Mouse (Mus musculus) liver, embryonic 15.5 days (tissue): ENCODE measurements around the gene Nbea. TPM values are rescaled to one million over a fixed set of nuclear protein-coding genes. Genes with fewer than 3 reads are reported as not detected.
A peak's percentile ranks its signal among the peaks of the same experiment; 100 is the strongest.

Experiments
- ATAC-seq: fragments of 200-750 bp; cut with Nextera tagmentation; 2 replicates; pipeline ENCODE4 v1.8.0; 2017; ENCODE audit warnings: moderate number of reproducible peaks, mild to moderate bottlenecking, moderate library complexity; ENCODE audit not compliant: insufficient read depth
- H3K27ac ChIP-seq: fragments of 300-500 bp; sonication (generic); replicated peaks from 2 replicates; pipeline ENCODE4 v1.5.1; 2015; ENCODE audit warnings: mild to moderate bottlenecking, inconsistent platforms
- H3K27me3 ChIP-seq: fragments of 300-500 bp; sonication (generic); 2 replicates; pipeline ENCODE4 v1.6.1; 2015; ENCODE audit warnings: mild to moderate bottlenecking, inconsistent platforms
- H3K36me3 ChIP-seq: fragments of 300-500 bp; sonication (generic); replicated peaks from 2 replicates; pipeline ENCODE4 v1.6.1; 2015; ENCODE audit warnings: moderate library complexity, mild to moderate bottlenecking, inconsistent platforms
- H3K4me1 ChIP-seq: fragments of 300-500 bp; sonication (generic); replicated peaks from 2 replicates; pipeline ENCODE4 v1.6.1; 2015; ENCODE audit warnings: inconsistent platforms
- H3K4me2 ChIP-seq: fragments of 300-500 bp; sonication (generic); 2 replicates; pipeline ENCODE4 v1.6.1; 2015; ENCODE audit warnings: moderate library complexity, mild to moderate bottlenecking, inconsistent platforms
- H3K4me3 ChIP-seq: fragments of 300-500 bp; sonication (generic); replicated peaks from 2 replicates; pipeline ENCODE4 v1.5.1; 2015; ENCODE audit warnings: mild to moderate bottlenecking, inconsistent platforms
- H3K9ac ChIP-seq: fragments of 300-500 bp; sonication (generic); 2 replicates; pipeline ENCODE4 v1.6.1; 2015; ENCODE audit warnings: moderate library complexity, mild to moderate bottlenecking, inconsistent platforms
- H3K9me3 ChIP-seq: fragments of 300-500 bp; sonication (generic); replicated peaks from 2 replicates; pipeline ENCODE4 v1.6.1; 2016; ENCODE audit warnings: inconsistent platforms
- WGBS: fragments of 180-500 bp; shearing (Covaris S2); methylation state at CpG from one replicate; pipeline ENCODE4 v1.1.7; 2015; ENCODE audit warnings: mixed read lengths; ENCODE audit not compliant: insufficient replicate concordance; 5-methylcytosine and 5-hydroxymethylcytosine counted together
- polyA plus RNA-seq: library from polyadenylated mRNA; unstranded; fragments of >200 nt; fragmentation: Nextera tagmentation; extraction: Ambion mirVana; gene quantifications from 2 replicates; pipeline ENCODE4 v1.2.1, GENCODE M21; 2015

Gene Nbea
- polyA plus RNA-seq, 1 experiment from 2014 or later, result 0.67 TPM

GRCm38 (mm10) chr3:55782056-55782687, 401.3 kb downstream of the Nbea start, which contains the start of gene Mab21l1:
TSS of gene Mab21l1 (plus strand) at chr3:55782510.
- 3% methylated on average over 16 of the region's 16 CpGs for WGBS
- ATAC-seq, result no peak
- H3K27me3 ChIP-seq, result peaks cover 80% of the 10 kb centered on the region
- H3K9ac ChIP-seq, result no peak within 1 kb of the TSS
- H3K36me3 ChIP-seq, result no peaks in the 10 kb centered on the region
- peak within 1 kb of the TSS; percentile 29 for H3K4me3 ChIP-seq
- H3K9me3 ChIP-seq, result no peaks in the 10 kb centered on the region
- H3K27ac ChIP-seq, result no peak within 1 kb of the TSS
- H3K4me2 ChIP-seq, result peak within 1 kb of the TSS; percentile 49
- H3K4me1 ChIP-seq, result 0 out of 2 replicates have a peak, but pooled peaks cover 9% of the 10 kb centered on the region

- no peak overlapping the region for H3K4me2 ChIP-seq
- H3K4me3 ChIP-seq, result no peak overlapping the region
- 15% methylated on average over 5 of the region's 5 CpGs for WGBS
- H3K27me3 ChIP-seq, result peaks cover 74% of the 10 kb centered on the region
- 0 out of 2 replicates have a peak, but pooled peaks cover 9% of the 10 kb centered on the region for H3K4me1 ChIP-seq
- H3K27ac ChIP-seq, result no peak overlapping the region
- no peaks in the 10 kb centered on the region for H3K36me3 ChIP-seq
- H3K9ac ChIP-seq, result no peak overlapping the region
- ATAC-seq, result no peak
- H3K9me3 ChIP-seq, result no peaks in the 10 kb centered on the region
Observed at GRCm38 (mm10) chr3:55781429-55782055, 402.0 kb downstream of the Nbea start.

- ATAC-seq, result no peak
Observed at GRCm38 (mm10) chr3:55780120-55781070, 403.1 kb downstream of the Nbea start.

GRCm38 (mm10) chr3:55778764-55779730, 404.5 kb downstream of the Nbea start:
- H3K36me3 ChIP-seq, result no peaks in the 10 kb centered on the region
- H3K9ac ChIP-seq, result no peak overlapping the region
- peaks cover 55% of the 10 kb centered on the region for H3K27me3 ChIP-seq
- ATAC-seq, result no peak
- 54% methylated on average over 8 of the region's 8 CpGs for WGBS
- H3K9me3 ChIP-seq, result no peaks in the 10 kb centered on the region
- H3K4me1 ChIP-seq, result 0 out of 2 replicates have a peak, but pooled peaks cover 9% of the 10 kb centered on the region
- H3K27ac ChIP-seq, result no peak overlapping the region
- no peak overlapping the region for H3K4me3 ChIP-seq
- no peak overlapping the region for H3K4me2 ChIP-seq

More at GRCm38 (mm10) chr3:55780120-55781070, 403.1 kb downstream of the Nbea start:
- WGBS, result 4% methylated on average over 53 of the region's 53 CpGs
- no peak overlapping the region for H3K4me2 ChIP-seq
- peaks cover 62% of the 10 kb centered on the region for H3K27me3 ChIP-seq
- H3K4me3 ChIP-seq, result 0 out of 2 replicates have a peak overlapping the region, but pooled peaks have one; percentile 4
- no peak overlapping the region for H3K9ac ChIP-seq
- 0 out of 2 replicates have a peak, but pooled peaks cover 9% of the 10 kb centered on the region for H3K4me1 ChIP-seq
- H3K27ac ChIP-seq, result no peak overlapping the region
- H3K36me3 ChIP-seq, result no peaks in the 10 kb centered on the region
- no peaks in the 10 kb centered on the region for H3K9me3 ChIP-seq

GRCm38 (mm10) chr3:55777501-55777900, 406.0 kb downstream of the Nbea start:
- no peak for ATAC-seq
- 49% methylated on average over 4 of the region's 4 CpGs for WGBS
- no peaks in the 10 kb centered on the region for H3K9me3 ChIP-seq

GRCm38 (mm10) chr3:55775753-55776152, 407.7 kb downstream of the Nbea start:
- Histone ChIP-seq H3K4me2 (no peak overlapping the region), H3K36me3 (no peaks in the 10 kb centered on the region), H3K4me1 (no peaks in the 10 kb centered on the region), H3K27ac (no peak overlapping the region), H3K27me3 (peaks cover 23% of the 10 kb centered on the region), H3K9me3 (no peaks in the 10 kb centered on the region), H3K4me3 (no peak overlapping the region), H3K9ac (no peak overlapping the region)
- 54% methylated on average over 6 of the region's 6 CpGs for WGBS
- no peak for ATAC-seq

More at GRCm38 (mm10) chr3:55777501-55777900, 406.0 kb downstream of the Nbea start:
- no peak overlapping the region for H3K4me2 ChIP-seq
- H3K9ac ChIP-seq, result no peak overlapping the region
- no peak overlapping the region for H3K4me3 ChIP-seq
- H3K27ac ChIP-seq, result no peak overlapping the region
- peaks cover 40% of the 10 kb centered on the region for H3K27me3 ChIP-seq
- H3K36me3 ChIP-seq, result no peaks in the 10 kb centered on the region
- no peaks in the 10 kb centered on the region for H3K4me1 ChIP-seq

GRCm38 (mm10) chr3:55775245-55775644, 408.3 kb downstream of the Nbea start:
- Histone ChIP-seq H3K4me3 (no peak overlapping the region), H3K9me3 (no peaks in the 10 kb centered on the region), H3K27me3 (peaks cover 17% of the 10 kb centered on the region), H3K9ac (no peak overlapping the region), H3K4me1 (no peaks in the 10 kb centered on the region), H3K4me2 (no peak overlapping the region), H3K36me3 (no peaks in the 10 kb centered on the region), H3K27ac (no peak overlapping the region)
- ATAC-seq, result no peak
- 83% methylated on average over 7 of the region's 7 CpGs for WGBS

GRCm38 (mm10) chr3:55774203-55774602, 409.3 kb downstream of the Nbea start:
- no peaks in the 10 kb centered on the region for H3K9me3 ChIP-seq
- no peak overlapping the region for H3K27ac ChIP-seq
- H3K4me1 ChIP-seq, result no peaks in the 10 kb centered on the region
- WGBS, result 61% methylated on average over 6 of the region's 6 CpGs
- no peak for ATAC-seq
- H3K36me3 ChIP-seq, result no peaks in the 10 kb centered on the region
- no peak overlapping the region for H3K4me2 ChIP-seq
- H3K27me3 ChIP-seq, result peaks cover 9% of the 10 kb centered on the region
- no peak overlapping the region for H3K9ac ChIP-seq
- no peak overlapping the region for H3K4me3 ChIP-seq

GRCm38 (mm10) chr3:55769308-55769707, 414.2 kb downstream of the Nbea start:
- ATAC-seq, result no peak
- no peaks in the 10 kb centered on the region for H3K9me3 ChIP-seq
- no peaks in the 10 kb centered on the region for H3K27me3 ChIP-seq
- no peak overlapping the region for H3K9ac ChIP-seq
- no peak overlapping the region for H3K4me2 ChIP-seq
- H3K36me3 ChIP-seq, result no peaks in the 10 kb centered on the region
- 62% methylated on average over 2 of the region's 2 CpGs for WGBS
- no peak overlapping the region for H3K4me3 ChIP-seq
- H3K4me1 ChIP-seq, result no peaks in the 10 kb centered on the region
- H3K27ac ChIP-seq, result no peak overlapping the region

- WGBS, result 66% methylated on average over 2 of the region's 2 CpGs
- ATAC-seq, result no peak
- Histone ChIP-seq H3K9me3 (no peaks in the 10 kb centered on the region), H3K4me3 (no peak overlapping the region), H3K27me3 (no peaks in the 10 kb centered on the region), H3K4me2 (no peak overlapping the region), H3K9ac (no peak overlapping the region), H3K36me3 (no peaks in the 10 kb centered on the region), H3K4me1 (no peaks in the 10 kb centered on the region), H3K27ac (no peak overlapping the region)
Observed at GRCm38 (mm10) chr3:55768654-55769053, 414.8 kb downstream of the Nbea start.
